Comparison of ENCODE assay signal across 8 mouse cellular contexts in genomic region chr1:74295456-74296171, GRCm38 (mm10). TPM values are rescaled to one million over a fixed set of nuclear protein-coding genes. Genes with fewer than 3 reads are reported as not detected.
DNase-seq lines count a peak whose midpoint lies in the region; ATAC-seq and TF ChIP-seq lines count a peak whose summit lies in the region.

No protein-coding gene starts in this region.

- WGBS in lung, adult 2 months: 6% methylated on average over 9 of the region's 9 CpGs
- 22% methylated on average over 9 of the region's 9 CpGs for WGBS in neural tube, embryonic 15.5 days

- peaks cover 22% of the 10 kb centered on the region for H3K36me3 ChIP-seq in neural tube, embryonic 15.5 days

- H3K4me1 ChIP-seq in lung, adult 2 months (ENCODE audit: control insufficient read depth, insufficient read depth, low read length): peaks cover 56% of the 10 kb centered on the region
- H3K4me1 ChIP-seq in neural tube, embryonic 15.5 days: peaks cover 49% of the 10 kb centered on the region

- H3K4me2 ChIP-seq in neural tube, embryonic 15.5 days: peak overlapping the region; percentile 35

- H3K4me3 ChIP-seq in lung, adult 2 months (replicated peaks; ENCODE audit: extremely low read depth, low read depth, low read length): peak overlapping the region; percentile 5
- H3K4me3 ChIP-seq in neural tube, embryonic 15.5 days (replicated peaks): no peak overlapping the region

- peak overlapping the region; percentile 83 for H3K27ac ChIP-seq in neural tube, embryonic 15.5 days (replicated peaks)

- H3K27me3 ChIP-seq in neural tube, embryonic 15.5 days (replicated peaks): no peaks in the 10 kb centered on the region

- peak; percentile 74 for ATAC-seq in frontal cortex, adult (ENCODE audit: low TSS enrichment)
- peak; percentile 88 for ATAC-seq in neural tube, embryonic 15.5 days (ENCODE audit: low FRiP score)

- no peaks in the 10 kb centered on the region for H3K9me3 ChIP-seq in neural tube, embryonic 15.5 days (replicated peaks)

- TF ChIP-seq CTCF in lung, adult 2 months (IDR thresholded peaks at IDR 0.05; ENCODE audit: insufficient read depth, low read length): no peak

- TF ChIP-seq POLR2A in lung, adult 2 months (IDR thresholded peaks at IDR 0.05; ENCODE audit: borderline replicate concordance, extremely low read depth, low read depth, low read length): peak; percentile 88

- DNase-seq in MN1 (ENCODE audit: low spot score): peak; percentile 96
- peak; percentile 94 for DNase-seq in cerebellum, adult 9-11 months
- DNase-seq in heart, postnatal 4 days: peak; percentile 93
- DNase-seq in layer of hippocampus, adult 8-10 months (ENCODE audit: low spot score in 2 of 2): peak; percentile 91 to 95
- peak; percentile 92 for DNase-seq in lung, adult 2 months
- peak; percentile 87 for DNase-seq in testis, postnatal 14 days (ENCODE audit: low spot score)

- peak overlapping the region; percentile 20; the same call in 1 of the 2 replicates for H3K9ac ChIP-seq in neural tube, embryonic 15.5 days (replicated peaks)

RNA-seq across cellular contexts. Expression of gene Tmbim1, which starts 9.8 kb away (rescaled TPM):
- total RNA-seq in heart, postnatal 4 days (2021): 10 to 100 TPM; 43.4 to 44.3 TPM
- 10 to 100 TPM; 24.9 to 37.2 (median 33.3) TPM for total RNA-seq in layer of hippocampus, adult 8-10 months (2022)
- 567 and 655 TPM in 2 replicates for polyA plus RNA-seq in lung, adult 2 months (2012; rRNA removed)
- polyA plus RNA-seq in neural tube, embryonic 15.5 days (2015; fragmentation: Nextera tagmentation; extraction: Ambion mirVana): 10.1 and 12.9 TPM in 2 replicates

RNA-seq across cellular contexts. Expression of gene Pnkd, which starts 10.9 kb away (rescaled TPM):
- 100 to 1,000 TPM; 198 to 211 TPM for total RNA-seq in heart, postnatal 4 days (2021)
- 100 to 1,000 TPM; 170 to 190 (median 177) TPM for total RNA-seq in layer of hippocampus, adult 8-10 months (2022)
- 63.0 and 63.5 TPM in 2 replicates for polyA plus RNA-seq in lung, adult 2 months (2012; rRNA removed)
- polyA plus RNA-seq in neural tube, embryonic 15.5 days (2015; fragmentation: Nextera tagmentation; extraction: Ambion mirVana): 152 and 156 TPM in 2 replicates

RNA-seq across cellular contexts. Expression of gene Aamp, which starts 11.1 kb away (rescaled TPM):
- 100 to 1,000 TPM; 103 to 105 TPM for total RNA-seq in heart, postnatal 4 days (2021)
- 100 to 1,000 TPM; 150 to 159 (median 154) TPM for total RNA-seq in layer of hippocampus, adult 8-10 months (2022)
- polyA plus RNA-seq in lung, adult 2 months (2012; rRNA removed): 141 and 172 TPM in 2 replicates
- 209 and 236 TPM in 2 replicates for polyA plus RNA-seq in neural tube, embryonic 15.5 days (2015; fragmentation: Nextera tagmentation; extraction: Ambion mirVana)

RNA-seq across cellular contexts. Expression of gene Gpbar1, which starts 17.3 kb away (rescaled TPM):
- total RNA-seq in heart, postnatal 4 days (2021): not detected
- not detected for total RNA-seq in layer of hippocampus, adult 8-10 months (2022)
- polyA plus RNA-seq in lung, adult 2 months (2012; rRNA removed): 0.18 and 0.22 TPM in 2 replicates
- polyA plus RNA-seq in neural tube, embryonic 15.5 days (2015; fragmentation: Nextera tagmentation; extraction: Ambion mirVana): 0.73 TPM in 1 of 2 replicates, not detected in the other

RNA-seq across cellular contexts. Expression of gene Arpc2, which starts 59.7 kb away (rescaled TPM):
- 100 to 1,000 TPM; 246 to 249 TPM for total RNA-seq in heart, postnatal 4 days (2021)
- 100 to 1,000 TPM; 324 to 350 (median 341) TPM for total RNA-seq in layer of hippocampus, adult 8-10 months (2022)
- 177 and 180 TPM in 2 replicates for polyA plus RNA-seq in lung, adult 2 months (2012; rRNA removed)
- polyA plus RNA-seq in neural tube, embryonic 15.5 days (2015; fragmentation: Nextera tagmentation; extraction: Ambion mirVana): 393 and 423 TPM in 2 replicates
